Mouse (Mus musculus): ENCODE measurements around the gene Slc24a3. TPM values are rescaled to one million over a fixed set of nuclear protein-coding genes. Genes with fewer than 3 reads are reported as not detected.

The Slc24a3 gene
- polyA plus RNA-seq (2012; rRNA removed), result 54.2 and 58.4 TPM in 2 replicates

DNA sequence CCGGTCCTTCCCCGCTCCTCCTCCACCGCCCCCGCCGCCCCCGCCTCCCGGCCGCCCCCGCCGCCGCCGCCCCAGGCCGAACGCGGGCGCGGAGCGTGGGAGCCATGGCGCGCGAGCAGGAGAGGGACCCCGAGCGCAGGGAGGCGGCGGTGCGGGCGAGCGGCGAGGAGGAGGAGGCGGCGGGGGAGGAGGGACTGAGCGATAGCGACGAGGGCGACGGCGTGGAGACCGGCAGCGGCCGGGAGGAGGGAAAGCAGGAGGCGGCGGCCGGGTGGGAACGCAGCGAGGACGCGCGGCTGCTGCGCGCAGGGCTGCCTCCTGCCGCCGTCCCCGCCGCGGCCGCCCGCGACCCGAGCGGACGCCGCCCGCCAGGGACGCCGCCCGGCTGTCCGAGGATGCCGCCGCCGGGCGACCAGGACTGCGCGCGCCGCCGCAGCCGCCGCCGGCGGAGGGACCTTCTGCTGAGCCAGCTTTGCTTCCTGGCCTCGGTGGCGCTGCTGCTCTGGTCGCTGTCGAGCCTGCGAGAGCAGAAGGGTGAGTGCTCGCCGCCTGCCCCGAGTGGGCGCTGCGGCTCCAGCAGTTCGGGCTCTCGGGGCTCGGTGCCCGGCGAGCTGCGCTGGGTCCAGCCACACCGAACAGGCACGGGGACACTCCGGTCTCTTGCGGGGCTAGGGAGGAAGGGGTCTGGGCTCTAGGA lies at the start of gene Slc24a3:
Slc24a3 (plus strand) TSS at position 91 of the 697 bp plus-strand sequence.
- Histone ChIP-seq H3K4me1 (ENCODE audit: control insufficient read depth, insufficient read depth, low read length) (no peaks in the 10 kb centered on the region), H3K4me3 (ENCODE audit: insufficient read depth, low read length) (peak within 1 kb of the TSS; percentile 69), H3K27ac (ENCODE audit: insufficient read depth, low read length) (peak within 1 kb of the TSS; percentile 75)
- TF ChIP-seq POLR2A (IDR thresholded peaks at IDR 0.05; ENCODE audit: extremely low read depth, insufficient read depth, low read length) (0 out of 2 replicates have a peak, but pooled peaks have one; percentile 20), CTCF (IDR thresholded peaks at IDR 0.05; ENCODE audit: extremely low read depth, insufficient read depth, low read length) (peak; percentile 36)

DNA sequence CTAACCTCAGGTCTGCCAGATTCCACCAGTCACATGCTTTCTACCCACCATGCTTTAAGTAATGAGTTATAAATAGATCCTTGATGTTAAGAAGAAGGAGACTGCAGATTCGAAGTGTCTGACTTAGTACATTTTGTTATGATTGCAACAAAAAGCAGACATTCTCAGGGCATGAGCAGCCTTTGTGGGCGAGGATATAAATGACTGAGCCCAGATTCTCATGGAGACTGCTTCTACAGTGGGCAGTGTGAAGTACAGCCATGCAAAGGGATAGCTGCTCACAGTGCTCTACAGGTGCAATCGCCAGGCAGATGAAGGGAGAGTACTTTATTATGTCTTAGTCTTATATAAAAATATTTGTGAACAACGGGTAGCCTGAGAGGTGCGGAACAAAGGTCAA lies 49.8 kb upstream of the Slc24a3 start:
- H3K4me1 ChIP-seq (ENCODE audit: control insufficient read depth, insufficient read depth, low read length), result peaks cover 2% of the 10 kb centered on the region; the same call in 1 of the 2 replicates
- no peak overlapping the region for H3K27ac ChIP-seq (ENCODE audit: insufficient read depth, low read length)
- H3K4me3 ChIP-seq (ENCODE audit: insufficient read depth, low read length), result no peak overlapping the region
- TF ChIP-seq POLR2A (IDR thresholded peaks at IDR 0.05; ENCODE audit: extremely low read depth, insufficient read depth, low read length), result no peak
- TF ChIP-seq CTCF (IDR thresholded peaks at IDR 0.05; ENCODE audit: extremely low read depth, insufficient read depth, low read length), result no peak

DNA sequence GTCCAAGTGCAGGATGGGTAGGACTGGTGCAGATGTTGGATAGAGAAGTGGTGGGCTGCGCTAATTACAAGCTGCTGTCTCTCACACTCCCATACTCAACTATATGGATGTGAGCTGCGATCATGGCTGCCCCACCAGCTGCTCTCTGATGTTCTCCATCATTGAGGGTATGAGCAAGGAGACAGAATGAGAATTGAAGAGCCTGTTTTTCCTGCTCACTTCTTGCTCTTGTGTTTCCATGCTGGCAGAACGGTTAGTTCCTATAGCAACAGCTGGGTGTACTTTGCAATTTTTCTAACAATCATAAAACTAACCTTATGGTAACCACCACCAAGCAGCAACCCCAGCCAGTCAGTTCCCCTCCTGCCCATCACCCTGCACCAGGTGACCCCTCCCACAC lies 39.8 kb upstream of the Slc24a3 start:
- Histone ChIP-seq H3K4me3 (ENCODE audit: insufficient read depth, low read length) (no peak overlapping the region), H3K27ac (ENCODE audit: insufficient read depth, low read length) (no peak overlapping the region), H3K4me1 (ENCODE audit: control insufficient read depth, insufficient read depth, low read length) (no peaks in the 10 kb centered on the region)
- TF ChIP-seq POLR2A (IDR thresholded peaks at IDR 0.05; ENCODE audit: extremely low read depth, insufficient read depth, low read length) (no peak), CTCF (IDR thresholded peaks at IDR 0.05; ENCODE audit: extremely low read depth, insufficient read depth, low read length) (no peak)

DNA sequence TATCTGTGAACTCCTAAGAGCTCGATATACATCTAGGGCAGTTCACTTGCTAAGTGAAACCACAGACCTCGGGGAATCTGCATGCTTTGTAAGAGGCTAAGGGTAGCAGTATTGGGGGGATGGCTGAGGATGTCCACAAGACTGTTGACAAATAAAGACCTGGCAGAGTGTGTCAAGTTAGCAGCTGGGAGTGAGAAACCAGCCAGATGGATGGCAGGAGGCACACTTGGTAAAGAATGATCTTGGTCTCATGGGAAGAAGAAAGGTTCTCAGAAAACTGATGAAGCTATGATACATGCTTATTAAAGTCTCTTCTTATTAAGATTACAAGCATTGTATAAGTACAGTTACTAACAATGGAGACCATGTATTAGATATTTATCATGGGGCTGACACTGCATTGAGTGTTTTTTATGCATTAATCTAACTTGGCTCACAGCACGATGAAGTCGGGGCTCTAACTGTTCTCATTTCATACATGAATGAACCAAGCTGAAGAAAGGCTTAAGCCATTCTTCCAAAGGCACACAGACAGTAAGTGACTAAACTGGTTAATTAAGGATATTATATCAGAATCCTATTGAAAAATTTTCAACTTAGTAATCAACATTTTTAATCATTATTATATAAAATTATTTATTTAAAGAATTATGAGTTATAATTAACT lies 30.8 kb upstream of the Slc24a3 start:
- TF ChIP-seq POLR2A (IDR thresholded peaks at IDR 0.05; ENCODE audit: extremely low read depth, insufficient read depth, low read length) (no peak), CTCF (IDR thresholded peaks at IDR 0.05; ENCODE audit: extremely low read depth, insufficient read depth, low read length) (no peak)
- no peaks in the 10 kb centered on the region for H3K4me1 ChIP-seq (ENCODE audit: control insufficient read depth, insufficient read depth, low read length)
- H3K4me3 ChIP-seq (ENCODE audit: insufficient read depth, low read length), result no peak overlapping the region
- H3K27ac ChIP-seq (ENCODE audit: insufficient read depth, low read length), result no peak overlapping the region

DNA sequence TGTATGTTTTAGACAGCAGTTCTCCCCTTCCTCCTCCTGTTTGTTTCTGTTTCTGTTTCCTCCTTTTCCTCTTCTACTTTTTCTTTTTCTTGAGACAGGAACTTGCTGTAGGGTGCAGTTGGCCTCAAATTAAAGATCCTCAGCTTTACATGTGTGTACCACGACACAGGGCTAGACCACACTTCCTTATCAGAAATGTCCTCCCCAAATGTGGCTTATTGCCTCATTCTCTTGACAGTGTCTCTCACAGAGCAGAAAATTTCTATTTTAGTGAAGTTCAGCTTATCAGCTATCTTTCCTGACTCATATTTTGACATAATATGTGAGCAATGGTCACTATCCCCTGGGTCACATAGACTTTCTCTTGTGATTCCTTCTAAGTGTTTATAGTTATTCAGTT lies 17.1 kb upstream of the Slc24a3 start:
- H3K27ac ChIP-seq (ENCODE audit: insufficient read depth, low read length), result no peak overlapping the region
- TF ChIP-seq CTCF (IDR thresholded peaks at IDR 0.05; ENCODE audit: extremely low read depth, insufficient read depth, low read length) (no peak), POLR2A (IDR thresholded peaks at IDR 0.05; ENCODE audit: extremely low read depth, insufficient read depth, low read length) (no peak)
- no peak overlapping the region for H3K4me3 ChIP-seq (ENCODE audit: insufficient read depth, low read length)
- H3K4me1 ChIP-seq (ENCODE audit: control insufficient read depth, insufficient read depth, low read length), result no peaks in the 10 kb centered on the region

DNA sequence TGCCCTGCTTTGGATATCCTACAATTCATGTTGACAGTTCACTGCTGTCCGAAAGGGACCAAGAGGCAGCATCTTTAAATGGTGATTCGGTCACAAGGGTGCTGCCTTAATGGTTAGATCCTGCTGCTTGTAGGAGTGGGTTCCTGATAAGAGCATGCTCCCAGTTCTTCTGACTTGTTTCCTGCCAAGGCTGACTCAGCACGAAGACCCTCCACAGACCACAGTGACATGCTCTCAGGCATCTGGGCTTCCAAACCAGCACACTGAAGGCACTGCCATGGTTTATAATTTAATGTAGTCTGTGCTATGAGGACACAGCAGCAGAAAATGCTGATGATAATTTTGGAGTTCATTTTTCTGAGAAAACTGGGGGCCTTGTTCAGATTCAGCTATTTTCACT lies 16.7 kb upstream of the Slc24a3 start:
- Histone ChIP-seq H3K4me3 (ENCODE audit: insufficient read depth, low read length) (no peak overlapping the region), H3K27ac (ENCODE audit: insufficient read depth, low read length) (no peak overlapping the region), H3K4me1 (ENCODE audit: control insufficient read depth, insufficient read depth, low read length) (no peaks in the 10 kb centered on the region)
- TF ChIP-seq POLR2A (IDR thresholded peaks at IDR 0.05; ENCODE audit: extremely low read depth, insufficient read depth, low read length) (no peak), CTCF (IDR thresholded peaks at IDR 0.05; ENCODE audit: extremely low read depth, insufficient read depth, low read length) (no peak)

DNA sequence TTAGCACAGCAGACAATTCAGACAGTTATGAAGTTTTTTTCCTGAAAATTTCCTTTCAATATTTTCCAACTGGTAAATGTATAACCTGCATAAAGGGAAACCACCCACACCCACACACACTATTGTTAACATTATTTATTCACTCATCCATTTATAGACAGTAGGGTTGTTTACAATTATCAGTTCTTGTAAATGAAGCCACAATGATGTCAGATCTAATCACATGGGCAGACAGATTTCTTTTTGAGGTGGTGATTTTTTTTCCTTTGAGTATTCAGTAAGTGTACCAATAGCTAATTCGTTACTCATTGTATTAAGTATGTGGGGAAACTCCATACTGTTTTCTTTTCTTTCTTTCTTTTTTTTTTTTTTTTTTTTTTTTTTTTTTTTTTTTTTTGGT lies 15.3 kb upstream of the Slc24a3 start:
- no peaks in the 10 kb centered on the region for H3K4me1 ChIP-seq (ENCODE audit: control insufficient read depth, insufficient read depth, low read length)
- H3K27ac ChIP-seq (ENCODE audit: insufficient read depth, low read length), result no peak overlapping the region
- H3K4me3 ChIP-seq (ENCODE audit: insufficient read depth, low read length), result no peak overlapping the region
- TF ChIP-seq POLR2A (IDR thresholded peaks at IDR 0.05; ENCODE audit: extremely low read depth, insufficient read depth, low read length) (no peak), CTCF (IDR thresholded peaks at IDR 0.05; ENCODE audit: extremely low read depth, insufficient read depth, low read length) (no peak)

DNA sequence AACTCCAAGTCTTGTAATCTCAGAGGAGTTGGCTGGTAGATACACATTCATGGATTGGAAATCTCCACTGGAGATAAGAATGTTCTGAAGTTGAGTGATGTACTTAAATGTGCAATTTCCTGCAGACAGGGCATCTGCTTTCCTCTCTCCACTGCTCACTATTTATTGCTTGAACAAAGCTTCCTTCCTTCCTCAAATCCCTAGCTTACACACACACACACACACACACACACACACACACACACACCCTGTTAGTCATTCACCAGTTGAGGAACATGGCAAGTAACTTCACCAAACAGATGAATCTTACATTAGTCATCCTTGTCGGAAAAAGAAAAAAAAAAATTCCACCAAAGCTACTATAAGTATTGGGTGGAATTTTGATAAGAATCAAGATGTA lies 8.6 kb upstream of the Slc24a3 start:
- no peak for TF ChIP-seq POLR2A (IDR thresholded peaks at IDR 0.05; ENCODE audit: extremely low read depth, insufficient read depth, low read length)
- TF ChIP-seq CTCF (IDR thresholded peaks at IDR 0.05; ENCODE audit: extremely low read depth, insufficient read depth, low read length), result no peak
- Histone ChIP-seq H3K27ac (ENCODE audit: insufficient read depth, low read length) (no peak overlapping the region), H3K4me3 (ENCODE audit: insufficient read depth, low read length) (no peak overlapping the region), H3K4me1 (ENCODE audit: control insufficient read depth, insufficient read depth, low read length) (no peaks in the 10 kb centered on the region)

DNA sequence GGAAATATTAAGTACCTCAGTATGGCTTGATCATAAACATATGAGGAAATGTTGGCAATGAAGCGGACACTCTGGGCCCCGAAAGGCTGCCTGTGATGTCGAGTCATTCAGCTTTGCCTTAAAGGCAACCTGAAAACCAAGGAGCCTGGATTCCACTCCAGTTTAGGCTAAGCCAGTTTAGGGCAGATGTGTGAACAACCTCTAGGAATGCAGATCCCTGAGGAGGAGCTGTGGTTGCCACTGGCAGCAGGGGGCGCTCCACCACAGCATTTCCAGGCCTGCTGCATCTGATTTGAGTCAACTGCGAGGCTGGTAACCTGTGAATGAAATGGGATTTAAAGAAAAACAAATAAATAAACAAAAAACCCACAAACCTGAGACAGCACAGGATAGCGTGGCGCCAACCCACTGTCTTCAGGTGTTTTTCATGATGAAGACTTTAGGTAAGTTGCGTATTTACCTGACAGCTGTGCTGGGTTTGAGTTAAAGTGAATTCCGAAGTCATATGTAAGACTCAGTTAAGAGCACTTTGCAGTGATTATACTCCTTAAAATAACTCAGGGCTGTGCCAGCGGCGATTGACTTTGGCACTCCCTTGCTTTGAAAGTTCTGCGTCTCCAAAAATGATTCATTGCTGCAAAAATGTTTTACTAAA lies 6.4 kb upstream of the Slc24a3 start:
- TF ChIP-seq CTCF (IDR thresholded peaks at IDR 0.05; ENCODE audit: extremely low read depth, insufficient read depth, low read length), result peak; percentile 71
- TF ChIP-seq POLR2A (IDR thresholded peaks at IDR 0.05; ENCODE audit: extremely low read depth, insufficient read depth, low read length), result no peak
- Histone ChIP-seq H3K27ac (ENCODE audit: insufficient read depth, low read length) (no peak overlapping the region), H3K4me3 (ENCODE audit: insufficient read depth, low read length) (no peak overlapping the region), H3K4me1 (ENCODE audit: control insufficient read depth, insufficient read depth, low read length) (no peaks in the 10 kb centered on the region)
